Mouse (Mus musculus) left cerebral cortex, adult 18-20 months (tissue): ENCODE data around the gene Actrt1. TPM values are rescaled to one million over a fixed set of nuclear protein-coding genes. Genes with fewer than 3 reads are reported as not detected.

Experiments used
- DNase-seq, 2 experiments: peaks; one replicate each; pipeline ENCODE4 v3.0.0; 2021 to 2022; ENCODE audit warnings: low spot score in 2 of 2, mixed read lengths in 1 of 2
- long read RNA-seq, 2 experiments: library from polyadenylated mRNA; stranded (forward); transcript quantifications; one replicate each; pipeline ENCODE4 v2.0.0; 2021
- total RNA-seq, 2 experiments: library from RNA; stranded (reverse); gene quantifications; 2 replicates each; pipeline ENCODE4 v1.2.3; 2021

The Actrt1 gene
- not detected for total RNA-seq
- long read RNA-seq, experiment 1 = 0 reads
- long read RNA-seq, experiment 2 = 0 reads

DNA sequence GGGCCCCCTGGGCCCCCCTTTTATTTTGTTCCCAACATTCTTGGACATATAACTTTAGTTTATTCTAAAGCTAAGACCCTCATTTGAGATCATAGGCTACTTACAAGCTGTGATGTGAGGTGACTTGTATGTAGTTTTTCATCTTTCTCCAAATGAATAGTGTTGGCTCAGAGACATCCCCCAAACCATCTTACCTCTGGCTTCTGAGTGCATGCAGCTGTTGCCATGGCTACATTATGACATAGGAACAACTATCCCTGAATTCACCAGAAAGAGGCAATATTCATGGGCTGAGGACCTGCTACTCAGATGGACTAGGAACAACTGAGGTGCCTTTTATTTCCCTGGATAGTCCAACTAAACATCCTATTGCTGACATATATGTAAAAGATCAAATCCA is at the start of gene Actrt1:
Actrt1 (plus strand) TSS at position 301 of the 400 bp plus-strand sequence.
- DNase-seq = no peak

DNA sequence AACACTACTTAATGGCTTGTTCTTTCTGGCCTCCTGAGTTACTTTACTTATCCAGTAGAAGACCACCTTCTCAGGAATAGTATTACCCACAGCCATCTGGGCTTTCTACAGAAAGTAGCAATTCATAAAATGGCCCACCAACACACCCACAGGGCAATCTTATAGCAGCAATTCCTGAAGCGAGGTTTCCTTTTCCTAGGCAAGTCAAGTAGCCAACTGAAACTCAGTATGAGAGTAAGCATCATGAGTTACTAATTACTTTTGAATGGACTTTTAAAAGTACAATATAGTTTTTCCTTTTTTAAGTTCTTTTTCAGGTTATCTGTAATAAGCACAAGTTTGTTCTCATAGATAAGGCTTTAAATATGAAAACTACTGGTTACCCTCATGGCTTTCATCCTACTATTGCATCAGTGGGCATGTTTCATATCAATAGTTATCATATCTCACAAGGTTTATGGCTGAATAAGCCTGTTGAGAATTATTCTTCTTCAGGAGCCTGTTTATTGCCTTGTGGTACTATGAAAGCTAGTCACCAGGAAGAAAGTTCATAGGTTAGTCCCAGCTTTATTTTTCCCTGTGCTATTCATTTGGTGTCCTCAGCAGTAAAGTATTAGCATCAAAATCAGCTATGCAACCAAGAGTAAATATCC is 2.8 kb downstream of the Actrt1 start:
- DNase-seq = no peak
